Mouse (Mus musculus): ENCODE measurements around the gene Usp34. TPM values are rescaled to one million over a fixed set of nuclear protein-coding genes. Genes with fewer than 3 reads are reported as not detected.
"Not testable (repeated sequence)": the region's sequence is repeated elsewhere in the genome, so short reads cannot be mapped to it uniquely, and the experiment has no call there.

Usp34 gene
- polyA plus RNA-seq, 1 experiment from 2014 or later = 25.5 TPM

GRCm38 (mm10) chr11:23504801-23505200 is 198.1 kb downstream of the Usp34 start:
- not testable (repeated sequence) for H3K27ac ChIP-seq (replicated peaks); H3K4me3 ChIP-seq (replicated peaks); ATAC-seq (ENCODE audit: insufficient number of reproducible peaks, low FRiP score, low TSS enrichment, low read depth); H3K36me3 ChIP-seq; H3K4me2 ChIP-seq (replicated peaks); H3K9me3 ChIP-seq (replicated peaks); H3K27me3 ChIP-seq; H3K4me1 ChIP-seq; H3K9ac ChIP-seq
- 66% methylated on average over 5 of the region's 5 CpGs for WGBS

- WGBS = 60% methylated on average over 4 of the region's 4 CpGs
- not testable (repeated sequence) for H3K27ac ChIP-seq (replicated peaks); ATAC-seq (ENCODE audit: insufficient number of reproducible peaks, low FRiP score, low TSS enrichment, low read depth); H3K4me2 ChIP-seq (replicated peaks); H3K4me3 ChIP-seq (replicated peaks); H3K27me3 ChIP-seq; H3K36me3 ChIP-seq; H3K9me3 ChIP-seq (replicated peaks); H3K9ac ChIP-seq; H3K4me1 ChIP-seq
Measured at GRCm38 (mm10) chr11:23514785-23515184, 208.1 kb downstream of the Usp34 start.

- Histone ChIP-seq H3K4me1 (no peaks in the 10 kb centered on the region), H3K9me3 (replicated peaks) (no peaks in the 10 kb centered on the region), H3K4me2 (replicated peaks) (no peak overlapping the region), H3K9ac (no peak overlapping the region), H3K27ac (replicated peaks) (no peak overlapping the region), H3K4me3 (replicated peaks) (no peak overlapping the region), H3K36me3 (no peaks in the 10 kb centered on the region), H3K27me3 (no peaks in the 10 kb centered on the region)
- 65% methylated on average over 2 of the region's 2 CpGs for WGBS
- ATAC-seq (ENCODE audit: insufficient number of reproducible peaks, low FRiP score, low TSS enrichment, low read depth) = no peak
Measured at GRCm38 (mm10) chr11:23515315-23515714, 208.6 kb downstream of the Usp34 start.

GRCm38 (mm10) chr11:23518981-23519380 is 212.3 kb downstream of the Usp34 start:
- WGBS = 73% methylated on average over 3 of the region's 3 CpGs
- no peaks in the 10 kb centered on the region for H3K4me1 ChIP-seq
- no peak for ATAC-seq (ENCODE audit: insufficient number of reproducible peaks, low FRiP score, low TSS enrichment, low read depth)
- no peaks in the 10 kb centered on the region for H3K27me3 ChIP-seq
- H3K36me3 ChIP-seq = no peaks in the 10 kb centered on the region
- H3K9me3 ChIP-seq (replicated peaks) = no peaks in the 10 kb centered on the region
- H3K27ac ChIP-seq (replicated peaks) = no peak overlapping the region
- H3K4me2 ChIP-seq (replicated peaks) = no peak overlapping the region
- no peak overlapping the region for H3K9ac ChIP-seq
- no peak overlapping the region for H3K4me3 ChIP-seq (replicated peaks)

DNA sequence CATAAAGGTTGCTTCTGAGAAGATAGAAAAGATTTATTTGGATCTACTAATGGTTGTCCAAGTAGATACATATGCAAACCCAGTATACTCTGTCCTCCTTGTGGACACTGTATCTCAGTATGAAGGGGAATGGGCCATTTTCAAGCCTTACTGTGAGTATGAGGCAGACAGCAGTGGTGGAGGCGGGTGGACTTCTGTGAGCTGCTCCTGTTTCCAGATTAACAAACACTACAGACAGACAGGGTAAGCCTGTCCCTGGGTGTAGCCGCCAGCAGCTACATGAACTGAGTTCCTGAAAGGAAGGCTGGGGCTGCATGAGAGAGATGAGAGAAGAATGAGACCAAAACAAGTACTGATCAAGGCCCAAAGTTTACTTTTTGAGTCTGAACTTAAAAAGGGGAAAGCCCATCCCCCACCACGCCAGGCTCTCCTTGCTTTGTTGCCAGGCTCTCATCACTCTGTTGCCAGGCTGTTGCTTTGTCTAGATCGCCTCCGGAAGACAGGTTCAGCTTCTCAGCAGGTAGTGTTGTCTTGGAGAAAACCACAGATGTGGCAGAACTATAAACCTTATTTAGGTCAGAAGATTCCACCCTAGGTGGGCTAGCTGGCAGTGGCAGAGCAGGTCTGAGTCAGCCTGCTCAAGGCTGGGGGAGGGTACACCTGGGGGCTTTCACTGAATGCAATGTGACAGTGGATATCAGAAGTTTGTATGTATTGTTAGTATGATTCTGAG is 213.9 kb downstream of the Usp34 start, which contains the start of gene 1700093K21Rik:
1700093K21Rik (minus strand) TSS at position 683 of the 733 bp plus-strand sequence.
- Histone ChIP-seq H3K9ac (no peak within 1 kb of the TSS), H3K4me3 (replicated peaks) (no peak within 1 kb of the TSS), H3K9me3 (replicated peaks) (no peaks in the 10 kb centered on the region), H3K27me3 (no peaks in the 10 kb centered on the region), H3K27ac (replicated peaks) (no peak within 1 kb of the TSS), H3K4me2 (replicated peaks) (no peak within 1 kb of the TSS), H3K36me3 (no peaks in the 10 kb centered on the region), H3K4me1 (no peaks in the 10 kb centered on the region)
- no peak for ATAC-seq (ENCODE audit: insufficient number of reproducible peaks, low FRiP score, low TSS enrichment, low read depth)
- 41% methylated on average over 5 of the region's 5 CpGs for WGBS

- H3K9ac ChIP-seq = no peak overlapping the region
- H3K4me3 ChIP-seq (replicated peaks) = no peak overlapping the region
- no peaks in the 10 kb centered on the region for H3K27me3 ChIP-seq
- ATAC-seq (ENCODE audit: insufficient number of reproducible peaks, low FRiP score, low TSS enrichment, low read depth) = no peak
- H3K9me3 ChIP-seq (replicated peaks) = no peaks in the 10 kb centered on the region
- no peaks in the 10 kb centered on the region for H3K36me3 ChIP-seq
- 79% methylated on average over 2 of the region's 2 CpGs for WGBS
- H3K4me1 ChIP-seq = no peaks in the 10 kb centered on the region
- no peak overlapping the region for H3K27ac ChIP-seq (replicated peaks)
- H3K4me2 ChIP-seq (replicated peaks) = no peak overlapping the region
Measured at GRCm38 (mm10) chr11:23537446-23537845, 230.8 kb downstream of the Usp34 start.

Small RNA genes within 50 kb of the gene (microRNA-seq; reads per million reads assigned to microRNA genes)
- gene Gm47279 (ENCODE audit: borderline number of aligned reads) = not detected

Other genes starting within 250 kb of the Usp34 start
- gene Xpo1, start 50.9 kb upstream of the Usp34 start, polyA plus RNA-seq (2015; fragmentation: Nextera tagmentation; extraction: Ambion mirVana) = 74.9 and 79.6 TPM in 2 replicates
- 77.3 and 88.8 TPM in 2 replicates for gene Ahsa2, start 191.1 kb downstream of the Usp34 start, polyA plus RNA-seq (2015; fragmentation: Nextera tagmentation; extraction: Ambion mirVana)
- 0.12 TPM in 1 of 2 replicates, not detected in the other for gene 1700093K21Rik, start 214.3 kb downstream of the Usp34 start, polyA plus RNA-seq (2015; fragmentation: Nextera tagmentation; extraction: Ambion mirVana)